ENCODE assay signal across 15 mouse cellular contexts in genomic region chr13:24419560-24420250, GRCm38 (mm10).
A peak's percentile ranks its signal among the peaks of the same experiment; 100 is the strongest.
DNase-seq lines count a peak whose midpoint lies in the region; ATAC-seq and TF ChIP-seq lines count a peak whose summit lies in the region.
"Had no signal": no experiment of that assay in that cellular context is flagged by ENCODE, and none has a peak within 500 bp of the region (broad histone marks: within the 10 kb centered on the region; RNA-seq: fewer than 3 reads in every experiment).

No protein-coding gene starts in this region.

- dilution Hi-C loops in CH12.LX (cut with MboI; ENCODE audit: extremely low pct_ligation_motif_present, extremely low pct_unique_long_range_greater_than_20kb, low sequenced_read_pairs), result no loop called here

- 62% methylated on average over 13 of the region's 13 CpGs for WGBS in intestine, embryonic 16.5 days
- WGBS in hindbrain, embryonic 13.5 days, result 86% methylated on average over 13 of the region's 13 CpGs

- no peak overlapping the region for H3K4me3 ChIP-seq in CH12.LX (replicated peaks in 1 of 3; ENCODE audit: low read depth in 2 of 3, low read length in 2 of 3, poor library complexity in 1 of 3)
- H3K4me3 ChIP-seq in intestine, embryonic 16.5 days (ENCODE audit: low read length), result no peak overlapping the region
- H3K4me3 ChIP-seq in hindbrain, embryonic 13.5 days, result no peak overlapping the region
- H3K4me3 ChIP-seq: forebrain, embryonic 15.5 days; heart, embryonic 15.5 days had no signal

- H3K9me3 ChIP-seq in CH12.LX (replicated peaks; ENCODE audit: low read length), result no peaks in the 10 kb centered on the region
- H3K9me3 ChIP-seq in intestine, embryonic 16.5 days (ENCODE audit: control insufficient read depth, low read length), result no peaks in the 10 kb centered on the region
- no peaks in the 10 kb centered on the region for H3K9me3 ChIP-seq in hindbrain, embryonic 13.5 days
- H3K9me3 ChIP-seq: forebrain, embryonic 15.5 days; heart, embryonic 15.5 days; megakaryocyte, embryonic 14.5 days had no signal

- no peak overlapping the region for H3K27ac ChIP-seq in CH12.LX (ENCODE audit: insufficient read depth, low read depth)
- H3K27ac ChIP-seq in intestine, embryonic 16.5 days (ENCODE audit: low read length), result no peak overlapping the region
- H3K27ac ChIP-seq in hindbrain, embryonic 13.5 days, result no peak overlapping the region
- H3K27ac ChIP-seq: forebrain, embryonic 15.5 days; heart, embryonic 15.5 days had no signal

- no peak for TF ChIP-seq EP300 in CH12.LX (IDR thresholded peaks at IDR 0.05; ENCODE audit: low read length)

- TF ChIP-seq POLR2A in CH12.LX (IDR thresholded peaks at IDR 0.05; ENCODE audit: low read depth, low read length), result no peak

- TF ChIP-seq RAD21 in CH12.LX (IDR thresholded peaks at IDR 0.05; ENCODE audit: low read depth, low read length), result no peak

- no peaks in the 10 kb centered on the region for H3K27me3 ChIP-seq in CH12.LX (replicated peaks)
- peaks cover 2% of the 10 kb centered on the region; the same call in 1 of the 2 replicates for H3K27me3 ChIP-seq in intestine, embryonic 16.5 days (replicated peaks; ENCODE audit: control insufficient read depth, insufficient read depth, low read length)
- no peaks in the 10 kb centered on the region for H3K27me3 ChIP-seq in hindbrain, embryonic 13.5 days
- H3K27me3 ChIP-seq: forebrain, embryonic 15.5 days; heart, embryonic 15.5 days; megakaryocyte, embryonic 14.5 days had no signal

- H3K4me1 ChIP-seq in CH12.LX (ENCODE audit: control insufficient read depth in 1 of 2, insufficient read depth in 2 of 2), result peaks cover 13 to 45% of the 10 kb centered on the region in 2 experiments; a peak in 3 of 4 replicates
- H3K4me1 ChIP-seq in intestine, embryonic 16.5 days (ENCODE audit: control insufficient read depth, insufficient read depth, low read length), result 0 out of 2 replicates have a peak, but pooled peaks cover 3% of the 10 kb centered on the region
- H3K4me1 ChIP-seq in hindbrain, embryonic 13.5 days (replicated peaks), result 0 out of 2 replicates have a peak, but pooled peaks cover 3% of the 10 kb centered on the region
- H3K4me1 ChIP-seq: forebrain, embryonic 15.5 days had no signal

- H3K79me2 ChIP-seq in CH12.LX (replicated peaks; ENCODE audit: control insufficient read depth, extremely low read depth, insufficient read depth, poor library complexity, severe bottlenecking), result no peaks in the 10 kb centered on the region; the same call in 1 of the 2 replicates

- DNase-seq in heart, adult 11 months, result peak; percentile 79
- DNase-seq in heart, postnatal 10 days, result no peak
- DNase-seq in CH12.LX (ENCODE audit: extremely low read depth), result no peak
- DNase-seq in spleen, postnatal 10 days (ENCODE audit: low spot score in 2 of 2), result peak; percentile 71 to 83
- DNase-seq in right cerebral cortex, postnatal 36 days (ENCODE audit: low spot score in 2 of 2), result no peak
- no peak for DNase-seq in frontal cortex, adult 2 months (ENCODE audit: extremely low spot score in 1 of 2, low spot score in 1 of 2)
- DNase-seq: embryo, embryonic 11 days; kidney, adult 11 months; layer of hippocampus, adult 9-11 months; right cerebral cortex, postnatal 25 days had no signal

- peak; percentile 78 for ATAC-seq in intestine, embryonic 16.5 days
- no peak for ATAC-seq in hindbrain, embryonic 13.5 days (ENCODE audit: low FRiP score)
- ATAC-seq: forebrain, embryonic 15.5 days had no signal

- H3K9ac ChIP-seq in CH12.LX (ENCODE audit: insufficient read depth, low read depth), result no peak overlapping the region; the same call in 1 of the 2 replicates
- H3K9ac ChIP-seq in intestine, embryonic 16.5 days (ENCODE audit: low read depth, low read length), result no peak overlapping the region
- no peak overlapping the region for H3K9ac ChIP-seq in hindbrain, embryonic 13.5 days
- H3K9ac ChIP-seq: forebrain, embryonic 15.5 days; heart, embryonic 15.5 days had no signal

- H3K36me3 ChIP-seq in CH12.LX (replicated peaks in 1 of 2; ENCODE audit: control insufficient read depth in 1 of 2, insufficient read depth in 1 of 2, low read length in 1 of 2), result peaks cover 8 to 52% of the 10 kb centered on the region in 2 experiments
- no peaks in the 10 kb centered on the region for H3K36me3 ChIP-seq in intestine, embryonic 16.5 days (ENCODE audit: control insufficient read depth, insufficient read depth, low read length)
- no peaks in the 10 kb centered on the region for H3K36me3 ChIP-seq in hindbrain, embryonic 13.5 days
- H3K36me3 ChIP-seq: forebrain, embryonic 15.5 days; heart, embryonic 15.5 days had no signal

- intact Hi-C loops in heart, postnatal 10 days (cut with DNase I), result no loop called here

- H3K4me2 ChIP-seq in CH12.LX (ENCODE audit: insufficient read depth, low read depth, poor library complexity, severe bottlenecking), result peak overlapping the region; percentile 33; the same call in 1 of the 2 replicates
- H3K4me2 ChIP-seq in intestine, embryonic 16.5 days (ENCODE audit: low read depth, low read length), result no peak overlapping the region
- no peak overlapping the region for H3K4me2 ChIP-seq in hindbrain, embryonic 13.5 days
- H3K4me2 ChIP-seq: forebrain, embryonic 15.5 days; heart, embryonic 15.5 days had no signal

- no peak for TF ChIP-seq CTCF in CH12.LX (conservative IDR thresholded peaks at IDR 0.05 in 1 of 2, IDR thresholded peaks at IDR 0.05 in 1 of 2; ENCODE audit: low read depth in 2 of 2, low read length in 2 of 2)

- in situ Hi-C loops in CH12.LX (cut with MboI; ENCODE audit: low pct_ligation_motif_present, low pct_unique_long_range_greater_than_20kb, low sequenced_read_pairs), result loop anchor here (5.0 to 10.0 kb wide), 2 partner anchors 48 to 85 kb away; no protein-coding TSS in a partner anchor

TF ChIP-seq in CH12.LX, 34 proteins besides CTCF, POLR2A, EP300 and RAD21:
- no peak for TF ChIP-seq NELFE (IDR thresholded peaks at IDR 0.05; ENCODE audit: low read depth, low read length)
- TF ChIP-seq CHD1 (IDR thresholded peaks at IDR 0.05; ENCODE audit: low read depth, low read length), result no peak
- no peak for TF ChIP-seq MEF2A (IDR thresholded peaks at IDR 0.05; ENCODE audit: borderline replicate concordance, low read depth, low read length)
- no peak for TF ChIP-seq BHLHE40 (IDR thresholded peaks at IDR 0.05; ENCODE audit: low read depth, low read length)
- no peak for TF ChIP-seq JUND (conservative IDR thresholded peaks at IDR 0.05; ENCODE audit: low read depth, low read length)
- TF ChIP-seq POLR2AphosphoS2 (IDR thresholded peaks at IDR 0.05; ENCODE audit: low read depth, low read length), result no peak
TF ChIP-seq in CH12.LX: peak in this region for 0.

Comparison
In these comparisons a context has a peak if more than half of its experiments do, and no peak if none do; other contexts are left out.
1. DNase-seq: peak in heart, adult 11 months (single experiment) and spleen, postnatal 10 days (2 of 2); none in heart, postnatal 10 days (0 of 2), CH12.LX (single experiment), right cerebral cortex, postnatal 36 days (0 of 2) and frontal cortex, adult 2 months (0 of 2).